Mouse (Mus musculus): Measurements from ENCODE around the gene Tbxas1.

GRCm38 (mm10) chr6:38847447-38847846 lies 27.8 kb upstream of the Tbxas1 start:
- TF ChIP-seq CTCF (conservative IDR thresholded peaks at IDR 0.05; ENCODE audit: low read length) (no peak), NANOG (IDR thresholded peaks at IDR 0.05; ENCODE audit: borderline replicate concordance, low read length) (no peak), POU5F1 (IDR thresholded peaks at IDR 0.05; ENCODE audit: borderline replicate concordance, low read length) (no peak)
